Mouse (Mus musculus) ES-E14 (cell line): ENCODE data around the gene Gm49384. TPM values are rescaled to one million over a fixed set of nuclear protein-coding genes. Genes with fewer than 3 reads are reported as not detected.

ENCODE experiments used
- DNase-seq: peaks from one replicate; pipeline ENCODE4 v3.0.0-alpha.2; 2013; ENCODE audit warnings: low read depth, low spot score
- H3K27ac ChIP-seq: 2 replicates; pipeline ENCODE4 v1.5.1; 2012; ENCODE audit warnings: low read depth, mild to moderate bottlenecking, low read length, moderate library complexity, mixed read lengths; ENCODE audit not compliant: poor library complexity, insufficient read depth, severe bottlenecking
- H3K36me3 ChIP-seq: 2 replicates; pipeline ENCODE4 v1.6.1; 2012; ENCODE audit warnings: mild to moderate bottlenecking, low read length, moderate library complexity, mixed read lengths; ENCODE audit not compliant: control insufficient read depth, poor library complexity, insufficient read depth, severe bottlenecking
- H3K4me1 ChIP-seq, 2 experiments: fragments of 150-350 bp in 1 of 2; sonication (generic) in 1 of 2; 2 replicates each; pipeline ENCODE4 v1.6.1; 2012; ENCODE audit warnings: low read length in 2 of 2, mild to moderate bottlenecking in 1 of 2, mixed read lengths in 1 of 2; ENCODE audit not compliant: control insufficient read depth in 2 of 2, insufficient read depth in 2 of 2, poor library complexity in 1 of 2
- H3K4me3 ChIP-seq, 2 experiments: fragments of 150-350 bp in 1 of 2; sonication (generic) in 1 of 2; 2 replicates each; pipeline ENCODE4 v1.5.1; 2012; ENCODE audit warnings: low read length in 2 of 2, low read depth in 1 of 2, mild to moderate bottlenecking in 1 of 2, mixed read lengths in 1 of 2; ENCODE audit not compliant: insufficient read depth in 1 of 2, poor library complexity in 1 of 2, severe bottlenecking in 1 of 2
- H3K9ac ChIP-seq: 2 replicates; pipeline ENCODE4 v1.6.1; 2012; ENCODE audit warnings: low read depth, mild to moderate bottlenecking, low read length, mixed read lengths; ENCODE audit not compliant: poor library complexity, insufficient read depth, severe bottlenecking
- H3K9me3 ChIP-seq: fragments of 150-350 bp; sonication (generic); 2 replicates; pipeline ENCODE4 v1.6.1; 2012; ENCODE audit warnings: low read depth, mild to moderate bottlenecking, low read length; ENCODE audit not compliant: control insufficient read depth, insufficient read depth
- CHD2 ChIP-seq: IDR thresholded peaks from 2 replicates; pipeline ENCODE4 v1.6.1; 2014; ENCODE audit warnings: mild to moderate bottlenecking, low read depth, low read length, inconsistent platforms
- HCFC1 ChIP-seq: IDR thresholded peaks from 2 replicates; pipeline ENCODE4 v1.6.1; 2012; ENCODE audit warnings: low read length, inconsistent platforms, borderline replicate concordance; ENCODE audit not compliant: insufficient read depth
- MAFK ChIP-seq: IDR thresholded peaks from 2 replicates; pipeline ENCODE4 v1.6.1; 2014; ENCODE audit warnings: mild to moderate bottlenecking, low read depth, low read length, inconsistent platforms; ENCODE audit not compliant: insufficient read depth
- ZC3H11A ChIP-seq: IDR thresholded peaks from 2 replicates; pipeline ENCODE4 v1.6.1; 2012; ENCODE audit warnings: low read depth, mild to moderate bottlenecking, inconsistent platforms, low read length, borderline replicate concordance
- ZNF384 ChIP-seq: IDR thresholded peaks from 2 replicates; pipeline ENCODE4 v1.6.1; 2012; ENCODE audit warnings: low read depth, low read length, inconsistent platforms
- in situ Hi-C, 2 experiments: fragments of 600-800 bp; cut with MboI; formaldehyde crosslinking; loops; one replicate each; pipeline ENCODE4 v1.15.1; 2025; ENCODE audit warnings: low sequenced_read_pairs in 2 of 2, inconsistent platforms in 1 of 2; ENCODE audit not compliant: unreplicated experiment in 2 of 2
- total RNA-seq: library from RNA; depleted of rRNA; stranded (reverse); fragments of 300-350 nt; gene quantifications from 2 replicates; pipeline ENCODE4 v1.2.3, GENCODE M21; 2012; rRNA removed

Gene Gm49384
- total RNA-seq, 1 experiment: 12.1 TPM

DNA sequence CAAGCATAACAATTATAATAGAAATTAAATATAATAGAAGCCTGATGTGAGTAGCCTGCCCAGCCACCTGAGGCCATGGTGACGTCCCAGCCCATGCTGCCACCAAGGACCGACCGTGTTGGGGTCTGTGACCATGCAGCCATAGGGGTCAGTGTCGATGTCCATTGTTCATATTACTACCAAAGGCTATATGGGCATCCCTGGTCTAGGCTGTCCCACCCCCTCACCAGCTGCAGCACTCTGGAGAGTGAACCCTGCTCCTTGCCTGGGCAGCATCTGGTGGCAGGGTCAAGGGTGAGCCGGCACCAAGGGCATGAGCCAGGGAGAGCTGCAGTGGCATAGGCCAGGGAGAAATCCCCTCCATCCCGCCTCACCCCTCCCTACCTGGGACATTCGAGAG is 64.2 kb downstream of the Gm49384 start:
- TF ChIP-seq ZNF384 (no peak), HCFC1 (no peak), MAFK (no peak), CHD2 (no peak), ZC3H11A (no peak)
- Histone ChIP-seq H3K27ac (no peak overlapping the region), H3K36me3 (no peaks in the 10 kb centered on the region), H3K9ac (0 out of 2 replicates have a peak overlapping the region, but pooled peaks have one; percentile 26), H3K4me1 (peaks cover 0 to 6% of the 10 kb centered on the region in 2 experiments; a peak in 1 of 4 replicates), H3K4me3 (no peak overlapping the region), H3K9me3 (no peaks in the 10 kb centered on the region)
- no peak for DNase-seq
- in situ Hi-C loops: no loop called here

Other genes with a start within 250 kb of the Gm49384 start
- 5,422 and 5,676 TPM in 2 replicates for gene Rps29, start 45.1 kb downstream of the Gm49384 start, total RNA-seq
- 4.7 and 10.4 TPM in 2 replicates for gene Lrr1, start 35.5 kb downstream of the Gm49384 start, total RNA-seq
- gene Rpl36al, start 20.2 kb downstream of the Gm49384 start, total RNA-seq: 947 and 1,086 TPM in 2 replicates
- 53.8 and 56.8 TPM in 2 replicates for gene Mgat2, start 20.1 kb downstream of the Gm49384 start, total RNA-seq
- 10.1 and 11.7 TPM in 2 replicates for gene Gm49383, start 7.2 kb downstream of the Gm49384 start, total RNA-seq
- 3.6 and 4.3 TPM in 2 replicates for gene Dnaaf2, start 5.8 kb downstream of the Gm49384 start, total RNA-seq
- gene Pole2, start 23.9 kb upstream of the Gm49384 start, total RNA-seq: 23.2 and 24.4 TPM in 2 replicates
- gene Klhdc1, start 36.9 kb upstream of the Gm49384 start, total RNA-seq: 1.3 and 1.7 TPM in 2 replicates
- 28.2 and 40.7 TPM in 2 replicates for gene Klhdc2, start 92.4 kb upstream of the Gm49384 start, total RNA-seq
- gene Nemf, start 152.9 kb upstream of the Gm49384 start, total RNA-seq: 46.9 and 47.9 TPM in 2 replicates
- gene Arf6, start 167.9 kb upstream of the Gm49384 start, total RNA-seq: 74.7 and 89.3 TPM in 2 replicates
- gene Gm9887, start 168.2 kb upstream of the Gm49384 start, total RNA-seq: 1.4 and 2.6 TPM in 2 replicates